Mouse (Mus musculus): ENCODE measurements around the gene 4930556J24Rik. TPM values are rescaled to one million over a fixed set of nuclear protein-coding genes. Genes with fewer than 3 reads are reported as not detected.

Gene 4930556J24Rik
- polyA plus RNA-seq, 1 experiment from 2014 or later = 0.17 TPM

DNA sequence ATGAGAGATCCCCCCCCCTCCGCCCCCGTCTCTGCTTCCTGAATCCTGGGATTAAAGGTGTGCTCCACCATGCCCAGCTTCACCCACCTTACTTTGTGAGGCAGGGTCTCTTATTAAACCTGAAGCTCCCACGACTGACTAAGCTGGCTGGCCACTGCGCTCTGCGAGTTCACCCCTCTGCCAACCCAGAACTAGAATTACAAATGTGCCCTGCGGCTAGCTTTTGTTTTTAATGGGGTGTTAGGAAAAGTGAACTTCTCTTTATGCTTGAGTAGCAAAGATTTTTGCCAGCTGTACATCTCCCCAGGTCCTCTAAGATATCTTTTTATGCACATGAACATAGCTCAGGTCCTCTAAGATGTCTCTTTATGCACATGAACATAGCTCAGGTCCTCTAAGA is 17.3 kb upstream of the 4930556J24Rik start:
- WGBS = 82% methylated on average over 6 of the region's 6 CpGs
- Histone ChIP-seq H3K9ac (no peak overlapping the region), H3K27ac (replicated peaks) (no peak overlapping the region), H3K36me3 (no peaks in the 10 kb centered on the region), H3K4me2 (no peak overlapping the region), H3K4me3 (no peak overlapping the region), H3K4me1 (replicated peaks) (peaks cover 12% of the 10 kb centered on the region; the same call in 1 of the 2 replicates), H3K27me3 (peaks cover 29% of the 10 kb centered on the region), H3K9me3 (no peaks in the 10 kb centered on the region)
- ATAC-seq (ENCODE audit: low read depth) = no peak

DNA sequence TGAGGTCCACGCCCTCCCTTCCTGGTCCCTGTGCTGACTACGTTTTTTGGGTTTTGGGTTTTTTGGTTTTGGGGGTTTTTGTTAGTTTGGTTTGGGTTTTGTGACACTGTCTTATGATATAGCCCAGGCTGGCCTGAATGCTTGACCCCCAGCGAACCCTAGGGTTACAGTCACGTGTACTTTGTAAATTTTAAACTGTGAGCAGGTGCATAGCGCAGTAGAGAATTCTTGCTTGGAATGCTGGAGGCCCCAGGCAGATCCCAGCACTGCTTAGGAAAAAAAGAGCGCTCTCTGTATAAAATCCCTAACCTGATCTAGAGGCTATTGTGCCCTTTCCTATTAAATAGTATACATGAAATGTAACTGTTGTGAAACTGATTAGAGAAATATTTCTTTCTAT is 16.6 kb upstream of the 4930556J24Rik start:
- Histone ChIP-seq H3K27ac (replicated peaks) (no peak overlapping the region), H3K9me3 (no peaks in the 10 kb centered on the region), H3K4me3 (no peak overlapping the region), H3K9ac (no peak overlapping the region), H3K4me1 (replicated peaks) (peaks cover 5% of the 10 kb centered on the region; the same call in 1 of the 2 replicates), H3K36me3 (no peaks in the 10 kb centered on the region), H3K27me3 (peaks cover 21% of the 10 kb centered on the region), H3K4me2 (no peak overlapping the region)
- 79% methylated on average over 6 of the region's 6 CpGs for WGBS
- no peak for ATAC-seq (ENCODE audit: low read depth)

DNA sequence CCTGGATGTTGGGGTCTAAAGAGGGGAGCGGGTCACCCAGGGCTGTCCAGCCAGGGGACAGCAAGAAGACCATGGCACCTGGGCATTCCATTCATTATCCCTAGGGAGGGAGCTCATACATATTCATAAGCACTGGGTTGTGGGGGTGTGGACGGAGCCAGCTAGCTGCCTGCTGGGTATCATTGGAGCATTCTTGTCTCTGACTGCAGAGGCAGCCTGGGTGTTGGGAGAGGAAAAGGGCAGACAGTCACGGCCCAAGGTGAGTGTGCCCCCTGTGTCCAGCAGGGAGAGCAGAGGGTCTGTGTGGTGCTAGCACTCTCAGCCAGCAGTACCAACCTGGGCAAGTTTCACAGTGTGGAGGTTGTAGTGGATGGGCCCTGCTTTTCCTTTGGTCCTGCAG is 13.2 kb upstream of the 4930556J24Rik start:
- Histone ChIP-seq H3K27me3 (no peaks in the 10 kb centered on the region; the same call in 1 of the 2 replicates), H3K27ac (replicated peaks) (no peak overlapping the region), H3K4me3 (no peak overlapping the region), H3K4me2 (no peak overlapping the region), H3K9me3 (no peaks in the 10 kb centered on the region), H3K9ac (no peak overlapping the region), H3K36me3 (no peaks in the 10 kb centered on the region), H3K4me1 (replicated peaks) (peaks cover 2% of the 10 kb centered on the region; the same call in 1 of the 2 replicates)
- 44% methylated on average over 3 of the region's 3 CpGs for WGBS
- no peak for ATAC-seq (ENCODE audit: low read depth)

DNA sequence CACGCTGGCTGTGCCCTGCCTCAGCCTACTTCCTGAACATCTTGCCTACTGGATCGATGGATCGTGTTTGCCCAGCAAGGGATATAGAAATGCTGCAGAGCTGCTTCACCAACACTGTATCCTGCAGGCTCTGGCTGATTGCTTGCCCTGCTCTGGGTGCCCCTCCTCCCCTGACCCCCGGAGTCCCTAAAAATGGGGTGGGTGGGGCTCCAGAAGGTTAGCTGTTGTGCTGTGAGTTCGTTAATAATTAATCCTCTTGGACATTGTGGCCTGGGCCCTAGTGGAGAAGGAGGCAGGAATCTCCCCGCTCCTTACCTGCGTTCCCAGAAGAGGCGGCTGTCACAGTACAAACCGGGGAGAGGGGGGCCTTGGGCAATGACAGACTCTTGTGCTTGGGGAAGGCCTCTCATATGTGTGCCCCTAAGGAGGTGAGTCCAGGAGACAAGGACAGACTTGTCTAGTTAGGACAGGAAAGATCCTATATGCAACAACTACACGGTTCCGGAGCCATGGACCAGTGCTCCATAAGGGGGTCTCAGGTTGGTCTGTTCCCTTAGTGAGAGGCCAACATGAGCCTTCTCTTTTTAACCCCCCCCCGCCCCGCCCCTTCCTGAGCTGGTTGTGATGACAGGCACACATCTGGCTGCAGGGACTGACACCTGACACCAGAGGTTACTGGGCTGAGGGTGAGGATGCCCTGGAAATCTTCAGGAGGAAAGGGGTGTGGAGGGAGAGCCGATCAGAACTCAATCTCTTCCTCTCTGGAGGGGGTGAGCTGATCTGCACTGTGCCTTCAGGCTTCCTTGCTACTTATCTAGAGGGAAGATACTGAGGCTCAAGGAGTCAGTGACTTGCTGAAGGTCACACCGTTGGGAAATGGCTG is 7.5 kb upstream of the 4930556J24Rik start:
- peaks cover 9% of the 10 kb centered on the region for H3K27me3 ChIP-seq
- H3K4me1 ChIP-seq (replicated peaks) = peaks cover 18% of the 10 kb centered on the region
- H3K4me2 ChIP-seq = peak overlapping the region; percentile 66
- no peaks in the 10 kb centered on the region for H3K9me3 ChIP-seq
- ATAC-seq (ENCODE audit: low read depth) = peak; percentile 62
- peak overlapping the region; percentile 64 for H3K9ac ChIP-seq
- H3K36me3 ChIP-seq = peaks cover 24% of the 10 kb centered on the region
- H3K27ac ChIP-seq (replicated peaks) = 0 out of 2 replicates have a peak overlapping the region, but pooled peaks have one; percentile 23
- peak overlapping the region; percentile 46 for H3K4me3 ChIP-seq
- 11% methylated on average over 15 of the region's 15 CpGs for WGBS

- no peaks in the 10 kb centered on the region for H3K9me3 ChIP-seq
- peak within 1 kb of the TSS; percentile 66 for H3K4me2 ChIP-seq
- H3K4me3 ChIP-seq = peak within 1 kb of the TSS; percentile 46
- peak within 1 kb of the TSS; percentile 64 for H3K9ac ChIP-seq
- peak; percentile 69 for ATAC-seq (ENCODE audit: low read depth)
- H3K4me1 ChIP-seq (replicated peaks) = peaks cover 18% of the 10 kb centered on the region
- H3K36me3 ChIP-seq = peaks cover 31% of the 10 kb centered on the region
- WGBS = 1% methylated on average over 24 of the region's 37 CpGs
- H3K27ac ChIP-seq (replicated peaks) = 0 out of 2 replicates have a peak within 1 kb of the TSS, but pooled peaks have one; percentile 23
- H3K27me3 ChIP-seq = peaks cover 9% of the 10 kb centered on the region
These were observed 6.8 kb upstream of the 4930556J24Rik start, which contains the start of gene Gal3st1 for GRCm38 (mm10) chr11:3983291-3983862. Gal3st1 (plus strand) TSS chr11:3983636.

DNA sequence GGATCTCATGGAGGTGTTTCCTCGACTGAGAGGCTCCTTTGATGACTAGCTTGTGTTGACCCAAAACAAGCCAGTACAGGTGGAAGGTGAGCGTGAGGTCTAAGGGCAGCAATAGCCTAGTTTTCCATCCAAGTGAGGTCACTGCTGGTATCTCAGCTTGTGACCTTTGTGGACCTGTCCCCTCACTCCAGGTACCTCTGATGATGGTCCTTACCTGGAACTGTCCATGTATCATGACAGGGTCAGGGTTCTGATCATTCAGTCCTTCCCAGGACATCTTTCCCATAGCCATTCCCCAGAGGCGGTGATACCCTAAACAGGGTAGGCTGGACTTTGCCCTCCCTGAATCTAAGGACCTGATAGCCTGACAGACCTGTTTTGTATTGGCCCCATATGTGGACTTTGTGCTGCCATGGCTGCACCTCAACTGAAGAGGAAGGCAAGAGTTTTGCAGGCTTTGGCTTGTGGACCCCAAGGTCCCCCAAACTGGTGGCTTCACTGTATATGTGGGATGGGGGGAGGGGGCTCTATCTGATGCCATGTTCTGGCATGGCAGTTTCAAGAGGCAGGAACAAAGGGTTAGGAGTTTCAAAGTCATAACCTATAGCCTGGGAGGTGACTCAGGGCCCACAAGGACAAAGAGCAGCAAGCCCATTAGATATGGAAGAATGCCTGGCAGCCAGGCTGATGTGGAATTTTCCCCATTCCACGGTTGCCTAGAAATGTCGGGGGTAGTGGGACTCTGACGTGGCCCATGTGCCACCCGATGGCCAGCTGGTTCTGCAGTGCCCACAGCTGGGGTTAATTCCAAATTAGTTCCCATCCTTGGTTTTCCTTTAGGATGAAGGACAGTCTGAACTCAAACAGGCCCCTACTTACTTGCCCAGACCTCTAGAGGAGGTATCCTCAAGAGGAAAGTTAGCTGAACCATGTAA is 6.0 kb upstream of the 4930556J24Rik start:
- Histone ChIP-seq H3K4me3 (no peak overlapping the region), H3K4me2 (peak overlapping the region; percentile 66; the same call in 1 of the 2 replicates), H3K9me3 (no peaks in the 10 kb centered on the region), H3K36me3 (peaks cover 40% of the 10 kb centered on the region), H3K4me1 (replicated peaks) (peaks cover 18% of the 10 kb centered on the region), H3K9ac (no peak overlapping the region), H3K27me3 (peaks cover 9% of the 10 kb centered on the region), H3K27ac (replicated peaks) (no peak overlapping the region)
- 65% methylated on average over 7 of the region's 7 CpGs for WGBS
- no peak for ATAC-seq (ENCODE audit: low read depth)

- Histone ChIP-seq H3K4me3 (no peak overlapping the region), H3K9me3 (no peaks in the 10 kb centered on the region), H3K27ac (replicated peaks) (no peak overlapping the region), H3K4me2 (no peak overlapping the region), H3K36me3 (peaks cover 50% of the 10 kb centered on the region), H3K9ac (no peak overlapping the region), H3K27me3 (peaks cover 9% of the 10 kb centered on the region), H3K4me1 (replicated peaks) (peaks cover 18% of the 10 kb centered on the region)
- ATAC-seq (ENCODE audit: low read depth) = no peak
- 68% methylated on average over 6 of the region's 6 CpGs for WGBS
These were observed 5.0 kb upstream of the 4930556J24Rik start for GRCm38 (mm10) chr11:3981536-3981935.

GRCm38 (mm10) chr11:3978421-3978820 is 1.8 kb upstream of the 4930556J24Rik start:
- Histone ChIP-seq H3K4me3 (no peak overlapping the region), H3K27ac (replicated peaks) (no peak overlapping the region), H3K27me3 (no peaks in the 10 kb centered on the region; the same call in 1 of the 2 replicates), H3K9me3 (no peaks in the 10 kb centered on the region), H3K9ac (no peak overlapping the region), H3K4me1 (replicated peaks) (peaks cover 4% of the 10 kb centered on the region), H3K36me3 (peaks cover 81% of the 10 kb centered on the region), H3K4me2 (no peak overlapping the region)
- WGBS = 90% methylated on average over 5 of the region's 5 CpGs
- no peak for ATAC-seq (ENCODE audit: low read depth)

DNA sequence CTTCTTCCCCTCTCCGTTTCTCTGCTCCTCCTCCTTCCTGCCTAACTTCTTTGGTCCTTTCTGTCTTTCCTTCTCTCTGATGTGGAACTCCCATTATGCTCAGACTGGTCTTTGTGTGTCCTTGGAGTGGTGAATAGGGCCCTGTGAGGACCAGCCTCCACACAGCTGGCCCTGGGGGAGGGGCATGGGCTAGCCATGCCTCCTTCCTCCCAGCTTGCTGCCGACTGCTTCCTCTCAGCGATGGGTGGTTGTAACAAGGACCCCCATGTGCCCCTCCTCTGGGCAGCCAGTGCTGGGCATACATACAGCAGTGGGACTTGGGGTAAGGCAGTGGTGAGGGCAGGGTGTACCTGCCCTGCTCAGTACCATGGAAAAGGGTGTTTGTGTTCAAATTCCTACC is 2.3 kb downstream of the 4930556J24Rik start:
- peaks cover 100% of the 10 kb centered on the region for H3K36me3 ChIP-seq
- no peak overlapping the region for H3K27ac ChIP-seq (replicated peaks)
- WGBS = 57% methylated on average over 3 of the region's 3 CpGs
- H3K4me1 ChIP-seq (replicated peaks) = no peaks in the 10 kb centered on the region
- H3K9me3 ChIP-seq = no peaks in the 10 kb centered on the region
- H3K4me3 ChIP-seq = no peak overlapping the region
- no peak overlapping the region for H3K4me2 ChIP-seq
- no peak for ATAC-seq (ENCODE audit: low read depth)
- H3K9ac ChIP-seq = no peak overlapping the region
- no peaks in the 10 kb centered on the region for H3K27me3 ChIP-seq

GRCm38 (mm10) chr11:3973081-3973480 is 3.5 kb downstream of the 4930556J24Rik start:
- no peak overlapping the region for H3K4me2 ChIP-seq
- WGBS = 93% methylated on average over 7 of the region's 7 CpGs
- no peak for ATAC-seq (ENCODE audit: low read depth)

GRCm38 (mm10) chr11:3970361-3970760 is 6.2 kb downstream of the 4930556J24Rik start:
- Histone ChIP-seq H3K4me2 (no peak overlapping the region), H3K4me3 (no peak overlapping the region), H3K4me1 (replicated peaks) (peaks cover 12% of the 10 kb centered on the region), H3K9me3 (no peaks in the 10 kb centered on the region), H3K36me3 (peaks cover 71% of the 10 kb centered on the region), H3K27me3 (no peaks in the 10 kb centered on the region), H3K9ac (no peak overlapping the region), H3K27ac (replicated peaks) (no peak overlapping the region)
- 96% methylated on average over 7 of the region's 7 CpGs for whole genome bisulfite sequencing
- no peak for ATAC-seq (ENCODE audit: low read depth)

More at GRCm38 (mm10) chr11:3973081-3973480, 3.5 kb downstream of the 4930556J24Rik start:
- Histone ChIP-seq H3K4me1 (replicated peaks) (no peaks in the 10 kb centered on the region), H3K27me3 (no peaks in the 10 kb centered on the region), H3K4me3 (no peak overlapping the region), H3K9ac (no peak overlapping the region), H3K36me3 (peaks cover 98% of the 10 kb centered on the region), H3K27ac (replicated peaks) (no peak overlapping the region), H3K9me3 (no peaks in the 10 kb centered on the region)

Data from neural tube, embryonic 13.5 days (tissue).